Mouse (Mus musculus): Measurements from ENCODE around the gene Zscan29. TPM values are rescaled to one million over a fixed set of nuclear protein-coding genes. Genes with fewer than 3 reads are reported as not detected.

The Zscan29 gene
- total and polyA plus RNA-seq, 2 experiments from 2014 or later: 4.2 to 5.6 TPM

DNA sequence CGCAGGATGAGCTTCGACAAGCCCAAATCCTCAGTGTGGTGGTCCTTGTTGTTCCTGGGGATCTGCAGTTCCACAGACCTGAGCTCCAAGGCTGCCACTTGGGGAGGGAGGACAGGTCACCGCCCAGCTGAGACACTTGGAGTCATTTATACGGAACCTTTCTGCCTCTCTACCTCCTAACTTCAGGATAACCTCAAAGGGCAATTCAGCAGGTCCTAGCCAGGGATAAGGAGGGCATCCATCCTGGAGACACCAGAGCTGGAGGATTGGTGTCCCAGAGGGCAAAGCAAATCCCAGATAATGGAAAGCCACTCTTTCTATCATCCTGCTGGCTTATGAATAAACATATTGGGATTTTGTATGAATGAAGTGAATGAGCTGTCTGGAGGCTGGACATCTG lies 61.2 kb downstream of the Zscan29 start, which contains the start of gene Tgm7:
Tgm7 (minus strand) TSS at position 101 of the 400 bp plus-strand sequence.
- no peak within 1 kb of the TSS for H3K4me2 ChIP-seq (ENCODE audit: low read depth, low read length)

More for the DNA sequence above, 61.2 kb downstream of the Zscan29 start, which contains the start of gene Tgm7:
- WGBS: 92% methylated on average over 4 of the region's 4 CpGs
- no peak within 1 kb of the TSS for H3K9ac ChIP-seq (replicated peaks; ENCODE audit: low read depth, low read length)
- H3K36me3 ChIP-seq (replicated peaks; ENCODE audit: control insufficient read depth, insufficient read depth, low read length): no peaks in the 10 kb centered on the region
- no peaks in the 10 kb centered on the region for H3K4me1 ChIP-seq (ENCODE audit: control insufficient read depth, insufficient read depth)
- no peak within 1 kb of the TSS for H3K4me3 ChIP-seq (ENCODE audit: low read depth, low read length)
- no peaks in the 10 kb centered on the region for H3K9me3 ChIP-seq (replicated peaks; ENCODE audit: control insufficient read depth, low read length)
- no peak within 1 kb of the TSS for H3K27ac ChIP-seq (ENCODE audit: low read depth)
- no peaks in the 10 kb centered on the region for H3K27me3 ChIP-seq (ENCODE audit: control insufficient read depth, insufficient read depth, low read length)
- ATAC-seq (ENCODE audit: insufficient read depth, low read depth) (no peak), DNase-seq (ENCODE audit: low spot score) (no peak)
- TF ChIP-seq CTCF (IDR thresholded peaks at IDR 0.05; ENCODE audit: low read depth): no peak
- TF ChIP-seq EP300 (IDR thresholded peaks at IDR 0.05; ENCODE audit: low read depth): no peak

Other genes starting within 250 kb of the Zscan29 start
- gene Ubr1, start 200.4 kb downstream of the Zscan29 start, total RNA-seq (2014; rRNA removed; ENCODE audit: low replicate concordance): 11.7 and 28.9 TPM in 2 replicates
- gene Ubr1, start 200.4 kb downstream of the Zscan29 start, polyA plus RNA-seq (2015; fragmentation: Nextera tagmentation; extraction: Ambion mirVana): 13.6 and 14.3 TPM in 2 replicates
- 3.3 and 8.9 TPM in 2 replicates for gene Tmem62, start 194.1 kb downstream of the Zscan29 start, total RNA-seq (2014; rRNA removed; ENCODE audit: low replicate concordance)
- gene Tmem62, start 194.1 kb downstream of the Zscan29 start, polyA plus RNA-seq (2015; fragmentation: Nextera tagmentation; extraction: Ambion mirVana): 2.4 and 2.7 TPM in 2 replicates
- gene Ccndbp1, start 162.7 kb downstream of the Zscan29 start, total RNA-seq (2014; rRNA removed; ENCODE audit: low replicate concordance): 25.5 and 34.0 TPM in 2 replicates
- 42.4 TPM in 2 replicates for gene Ccndbp1, start 162.7 kb downstream of the Zscan29 start, polyA plus RNA-seq (2015; fragmentation: Nextera tagmentation; extraction: Ambion mirVana)
- 0.27 TPM in 1 of 2 replicates, not detected in the other for gene Epb42, start 134.1 kb downstream of the Zscan29 start, total RNA-seq (2014; rRNA removed; ENCODE audit: low replicate concordance)
- gene Epb42, start 134.1 kb downstream of the Zscan29 start, polyA plus RNA-seq (2015; fragmentation: Nextera tagmentation; extraction: Ambion mirVana): 0.26 and 0.56 TPM in 2 replicates
- gene Tgm5, start 85.3 kb downstream of the Zscan29 start, total RNA-seq (2014; rRNA removed; ENCODE audit: low replicate concordance): not detected in 2 replicates
- not detected in 2 replicates for gene Tgm5, start 85.3 kb downstream of the Zscan29 start, polyA plus RNA-seq (2015; fragmentation: Nextera tagmentation; extraction: Ambion mirVana)
- not detected in 2 replicates for gene Tgm7, start 61.3 kb downstream of the Zscan29 start, total RNA-seq (2014; rRNA removed; ENCODE audit: low replicate concordance)
- not detected in 2 replicates for gene Tgm7, start 61.3 kb downstream of the Zscan29 start, polyA plus RNA-seq (2015; fragmentation: Nextera tagmentation; extraction: Ambion mirVana)
- gene Adal, start 30.7 kb downstream of the Zscan29 start, total RNA-seq (2014; rRNA removed; ENCODE audit: low replicate concordance): 13.1 and 15.3 TPM in 2 replicates
- gene Adal, start 30.7 kb downstream of the Zscan29 start, polyA plus RNA-seq (2015; fragmentation: Nextera tagmentation; extraction: Ambion mirVana): 13.4 and 14.4 TPM in 2 replicates
- 6.1 and 8.4 TPM in 2 replicates for gene Lcmt2, start 30.5 kb downstream of the Zscan29 start, total RNA-seq (2014; rRNA removed; ENCODE audit: low replicate concordance)
- 15.4 and 19.1 TPM in 2 replicates for gene Lcmt2, start 30.5 kb downstream of the Zscan29 start, polyA plus RNA-seq (2015; fragmentation: Nextera tagmentation; extraction: Ambion mirVana)
- gene Tubgcp4, start 471 bp downstream of the Zscan29 start, total RNA-seq (2014; rRNA removed; ENCODE audit: low replicate concordance): 9.6 and 20.8 TPM in 2 replicates
- gene Tubgcp4, start 471 bp downstream of the Zscan29 start, polyA plus RNA-seq (2015; fragmentation: Nextera tagmentation; extraction: Ambion mirVana): 12.3 and 13.0 TPM in 2 replicates
- 74.4 and 79.6 TPM in 2 replicates for gene Trp53bp1, start 100.3 kb upstream of the Zscan29 start, total RNA-seq (2014; rRNA removed; ENCODE audit: low replicate concordance)
- gene Trp53bp1, start 100.3 kb upstream of the Zscan29 start, polyA plus RNA-seq (2015; fragmentation: Nextera tagmentation; extraction: Ambion mirVana): 18.5 and 20.3 TPM in 2 replicates
- 14.5 and 24.9 TPM in 2 replicates for gene Map1a, start 118.5 kb upstream of the Zscan29 start, total RNA-seq (2014; rRNA removed; ENCODE audit: low replicate concordance)
- 3.7 and 4.8 TPM in 2 replicates for gene Map1a, start 118.5 kb upstream of the Zscan29 start, polyA plus RNA-seq (2015; fragmentation: Nextera tagmentation; extraction: Ambion mirVana)
- gene Ppip5k1, start 184.3 kb upstream of the Zscan29 start, total RNA-seq (2014; rRNA removed; ENCODE audit: low replicate concordance): 4.4 and 5.2 TPM in 2 replicates
- gene Ppip5k1, start 184.3 kb upstream of the Zscan29 start, polyA plus RNA-seq (2015; fragmentation: Nextera tagmentation; extraction: Ambion mirVana): 8.5 and 9.0 TPM in 2 replicates
- gene Ckmt1, start 186.6 kb upstream of the Zscan29 start, total RNA-seq (2014; rRNA removed; ENCODE audit: low replicate concordance): 0.54 and 1.4 TPM in 2 replicates
- gene Ckmt1, start 186.6 kb upstream of the Zscan29 start, polyA plus RNA-seq (2015; fragmentation: Nextera tagmentation; extraction: Ambion mirVana): 2.6 TPM in 2 replicates
- not detected in 2 replicates for gene Strc, start 216.0 kb upstream of the Zscan29 start, total RNA-seq (2014; rRNA removed; ENCODE audit: low replicate concordance)
- not detected in 2 replicates for gene Strc, start 216.0 kb upstream of the Zscan29 start, polyA plus RNA-seq (2015; fragmentation: Nextera tagmentation; extraction: Ambion mirVana)
- gene Pdia3, start 242.7 kb upstream of the Zscan29 start, total RNA-seq (2014; rRNA removed; ENCODE audit: low replicate concordance): 35.6 and 44.2 TPM in 2 replicates
- 211 and 237 TPM in 2 replicates for gene Pdia3, start 242.7 kb upstream of the Zscan29 start, polyA plus RNA-seq (2015; fragmentation: Nextera tagmentation; extraction: Ambion mirVana)
- 1.3 and 3.7 TPM in 2 replicates for gene Catsper2, start 242.7 kb upstream of the Zscan29 start, total RNA-seq (2014; rRNA removed; ENCODE audit: low replicate concordance)
- 4.5 and 5.2 TPM in 2 replicates for gene Catsper2, start 242.7 kb upstream of the Zscan29 start, polyA plus RNA-seq (2015; fragmentation: Nextera tagmentation; extraction: Ambion mirVana)